ENCODE assay signal across 3 mouse cellular contexts in genomic region chr12:111736676-111737075, GRCm38 (mm10). TPM values are rescaled to one million over a fixed set of nuclear protein-coding genes. Genes with fewer than 3 reads are reported as not detected.
DNase-seq lines count a peak whose midpoint lies in the region; ATAC-seq lines count a peak whose summit lies in the region.
"Not testable (repeated sequence)": the region's sequence is repeated elsewhere in the genome, so short reads cannot be mapped to it uniquely, and the experiment has no call there.

No protein-coding gene starts in this region.

- not testable (repeated sequence) for ATAC-seq in midbrain, embryonic 11.5 days (ENCODE audit: low FRiP score)

- H3K4me3 ChIP-seq in midbrain, embryonic 11.5 days (ENCODE audit: low read depth, low read length): not testable (repeated sequence)

- H3K9ac ChIP-seq in midbrain, embryonic 11.5 days (ENCODE audit: low read length): not testable (repeated sequence)

- H3K9me3 ChIP-seq in midbrain, embryonic 11.5 days (ENCODE audit: control insufficient read depth, low read length): not testable (repeated sequence)

- H3K4me2 ChIP-seq in midbrain, embryonic 11.5 days: not testable (repeated sequence)

- not testable (repeated sequence) for H3K27ac ChIP-seq in midbrain, embryonic 11.5 days (ENCODE audit: low read depth, low read length)

- H3K36me3 ChIP-seq in midbrain, embryonic 11.5 days (ENCODE audit: control insufficient read depth, insufficient read depth, low read length): not testable (repeated sequence)

- not testable (repeated sequence) for H3K27me3 ChIP-seq in midbrain, embryonic 11.5 days (ENCODE audit: control insufficient read depth, insufficient read depth, low read length)

- H3K4me1 ChIP-seq in midbrain, embryonic 11.5 days (ENCODE audit: control insufficient read depth, insufficient read depth, low read length): not testable (repeated sequence)

- 90% methylated on average over 8 of the region's 8 CpGs for WGBS in midbrain, embryonic 11.5 days

- DNase-seq in 416B (ENCODE audit: low read depth) (peak; percentile 71), ZHBTc4 (ENCODE audit: low read depth, low spot score) (peak; percentile 57)
- DNase-seq in midbrain, embryonic 11.5 days (ENCODE audit: low spot score, missing footprints): peak; percentile 54

RNA-seq across cellular contexts. Expression of gene Klc1, which starts 22.0 kb away (rescaled TPM):
- 282 and 288 TPM in 2 replicates for polyA plus RNA-seq in midbrain, embryonic 11.5 days (2014; fragmentation: Nextera tagmentation; extraction: Ambion mirVana)

RNA-seq across cellular contexts. Expression of gene Apopt1, which starts 23.6 kb away (rescaled TPM):
- 50.8 and 54.7 TPM in 2 replicates for polyA plus RNA-seq in midbrain, embryonic 11.5 days (2014; fragmentation: Nextera tagmentation; extraction: Ambion mirVana)

RNA-seq across cellular contexts. Expression of gene Bag5, which starts 23.6 kb away (rescaled TPM):
- 62.2 and 64.1 TPM in 2 replicates for polyA plus RNA-seq in midbrain, embryonic 11.5 days (2014; fragmentation: Nextera tagmentation; extraction: Ambion mirVana)

RNA-seq across cellular contexts. Expression of gene Trmt61a, which starts 58.8 kb away (rescaled TPM):
- 5.5 and 6.0 TPM in 2 replicates for polyA plus RNA-seq in midbrain, embryonic 11.5 days (2014; fragmentation: Nextera tagmentation; extraction: Ambion mirVana)
